Mouse (Mus musculus) forebrain, embryonic 13.5 days (tissue): ENCODE data around the gene Atp6v1g2. TPM values are rescaled to one million over a fixed set of nuclear protein-coding genes. Genes with fewer than 3 reads are reported as not detected.

Experiments
- microRNA-seq: library from miRNA; unstranded; fragments of <30 nt; microRNA quantifications from one replicate; pipeline ENCODE4, GENCODE M21; 2016
- polyA plus RNA-seq: library from polyadenylated mRNA; unstranded; fragments of >200 nt; fragmentation: Nextera tagmentation; extraction: Ambion mirVana; gene quantifications from 2 replicates; pipeline ENCODE4 v1.2.1, GENCODE M21; 2015

Gene Atp6v1g2
- polyA plus RNA-seq, 1 experiment from 2014 or later = 20.8 TPM

Small RNA genes lying within 50 kb of the gene (microRNA-seq; reads per million reads assigned to microRNA genes)
- gene Mir6973a (not detected), gene Mir6974 (not detected), gene Mir6975 (4.8 reads per million, percentile 14 among the genes with 10 or more reads in this experiment), gene Mir8094 (not detected)

Other genes starting within 250 kb of the Atp6v1g2 start
- 88.4 and 104 TPM in 2 replicates for gene Vars, start 232.7 kb upstream of the Atp6v1g2 start, polyA plus RNA-seq
- gene Vwa7, start 217.1 kb upstream of the Atp6v1g2 start, polyA plus RNA-seq = 0.18 and 0.20 TPM in 2 replicates
- gene Sapcd1, start 205.6 kb upstream of the Atp6v1g2 start, polyA plus RNA-seq = 7.2 and 7.8 TPM in 2 replicates
- gene Msh5, start 186.9 kb upstream of the Atp6v1g2 start, polyA plus RNA-seq = 4.5 and 5.9 TPM in 2 replicates
- 141 and 147 TPM in 2 replicates for gene Clic1, start 183.7 kb upstream of the Atp6v1g2 start, polyA plus RNA-seq
- gene Ddah2, start 174.6 kb upstream of the Atp6v1g2 start, polyA plus RNA-seq = 543 and 566 TPM in 2 replicates
- gene Ly6g6c, start 168.3 kb upstream of the Atp6v1g2 start, polyA plus RNA-seq = not detected in 2 replicates
- 0.29 and 0.56 TPM in 2 replicates for gene Mpig6b, start 167.5 kb upstream of the Atp6v1g2 start, polyA plus RNA-seq
- gene Ly6g6e, start 156.8 kb upstream of the Atp6v1g2 start, polyA plus RNA-seq = 1.7 and 2.3 TPM in 2 replicates
- 0.58 and 0.81 TPM in 2 replicates for gene Ly6g6d, start 155.6 kb upstream of the Atp6v1g2 start, polyA plus RNA-seq
- 0.25 TPM in 1 of 2 replicates, not detected in the other for gene Ly6g6f, start 148.1 kb upstream of the Atp6v1g2 start, polyA plus RNA-seq
- gene Abhd16a, start 144.4 kb upstream of the Atp6v1g2 start, polyA plus RNA-seq = 74.9 and 77.6 TPM in 2 replicates
- gene Ly6g5c, start 125.4 kb upstream of the Atp6v1g2 start, polyA plus RNA-seq = not detected in 2 replicates
- 1.2 and 1.3 TPM in 2 replicates for gene Ly6g5b, start 118.2 kb upstream of the Atp6v1g2 start, polyA plus RNA-seq
- 32.4 and 33.3 TPM in 2 replicates for gene Gpank1, start 112.2 kb upstream of the Atp6v1g2 start, polyA plus RNA-seq
- 339 and 356 TPM in 2 replicates for gene Csnk2b, start 111.6 kb upstream of the Atp6v1g2 start, polyA plus RNA-seq
- 8.3 and 8.6 TPM in 2 replicates for gene D17H6S53E, start 107.3 kb upstream of the Atp6v1g2 start, polyA plus RNA-seq
- 0.93 and 0.99 TPM in 2 replicates for gene Apom, start 101.6 kb upstream of the Atp6v1g2 start, polyA plus RNA-seq
- 82.5 and 82.6 TPM in 2 replicates for gene Bag6, start 98.5 kb upstream of the Atp6v1g2 start, polyA plus RNA-seq
- 213 TPM in 2 replicates for gene Prrc2a, start 68.8 kb upstream of the Atp6v1g2 start, polyA plus RNA-seq
- gene Aif1, start 57.6 kb upstream of the Atp6v1g2 start, polyA plus RNA-seq = 5.6 and 6.0 TPM in 2 replicates
- 3.5 and 4.2 TPM in 2 replicates for gene Lst1, start 45.2 kb upstream of the Atp6v1g2 start, polyA plus RNA-seq
- gene Ltb, start 39.2 kb upstream of the Atp6v1g2 start, polyA plus RNA-seq = 0.20 TPM in 1 of 2 replicates, not detected in the other
- gene Tnf, start 31.7 kb upstream of the Atp6v1g2 start, polyA plus RNA-seq = not detected in 2 replicates
- gene Lta, start 28.3 kb upstream of the Atp6v1g2 start, polyA plus RNA-seq = 0.16 TPM in 1 of 2 replicates, not detected in the other
- gene Gm16181, start 12.8 kb upstream of the Atp6v1g2 start, polyA plus RNA-seq = 0.37 and 0.59 TPM in 2 replicates
- 10.5 and 11.2 TPM in 2 replicates for gene Nfkbil1, start 2.1 kb downstream of the Atp6v1g2 start, polyA plus RNA-seq
- 592 and 632 TPM in 2 replicates for gene Ddx39b, start 8.1 kb downstream of the Atp6v1g2 start, polyA plus RNA-seq
- gene H2-D1, start 29.1 kb downstream of the Atp6v1g2 start, polyA plus RNA-seq = 37.7 and 45.8 TPM in 2 replicates
- gene H2-Q1, start 86.7 kb downstream of the Atp6v1g2 start, polyA plus RNA-seq = not detected in 2 replicates
- 0.14 and 0.15 TPM in 2 replicates for gene H2-Q2, start 108.6 kb downstream of the Atp6v1g2 start, polyA plus RNA-seq
- gene H2-Q4, start 146.0 kb downstream of the Atp6v1g2 start, polyA plus RNA-seq = 0.89 and 1.2 TPM in 2 replicates
- gene H2-Q6, start 191.2 kb downstream of the Atp6v1g2 start, polyA plus RNA-seq = 0.22 and 0.43 TPM in 2 replicates
- 2.1 and 2.5 TPM in 2 replicates for gene H2-Q7, start 205.5 kb downstream of the Atp6v1g2 start, polyA plus RNA-seq
- gene H2-Q10, start 236.4 kb downstream of the Atp6v1g2 start, polyA plus RNA-seq = 0.55 TPM in 1 of 2 replicates, not detected in the other